Mouse (Mus musculus) adrenal gland, adult 2 months (tissue): ENCODE measurements around the gene Tacc2. TPM values are rescaled to one million over a fixed set of nuclear protein-coding genes. Genes with fewer than 3 reads are reported as not detected.
"Not testable (repeated sequence)": the region's sequence is repeated elsewhere in the genome, so short reads cannot be mapped to it uniquely, and the experiment has no call there.

ENCODE experiments used
- DNase-seq: peaks from one replicate; pipeline ENCODE4 v3.0.0; 2021
- polyA plus RNA-seq: library from polyadenylated mRNA; depleted of rRNA; stranded (reverse); fragments of >200 nt; gene quantifications from 2 replicates; pipeline ENCODE4 v1.2.3, GENCODE M21; 2012
- total RNA-seq, 2 experiments: library from RNA; stranded (reverse); gene quantifications; 2 replicates each; pipeline ENCODE4 v1.2.3; 2021

Gene Tacc2
- total and polyA plus RNA-seq, 3 experiments = 36.2 to 44.4 (median 43.0) TPM

DNA sequence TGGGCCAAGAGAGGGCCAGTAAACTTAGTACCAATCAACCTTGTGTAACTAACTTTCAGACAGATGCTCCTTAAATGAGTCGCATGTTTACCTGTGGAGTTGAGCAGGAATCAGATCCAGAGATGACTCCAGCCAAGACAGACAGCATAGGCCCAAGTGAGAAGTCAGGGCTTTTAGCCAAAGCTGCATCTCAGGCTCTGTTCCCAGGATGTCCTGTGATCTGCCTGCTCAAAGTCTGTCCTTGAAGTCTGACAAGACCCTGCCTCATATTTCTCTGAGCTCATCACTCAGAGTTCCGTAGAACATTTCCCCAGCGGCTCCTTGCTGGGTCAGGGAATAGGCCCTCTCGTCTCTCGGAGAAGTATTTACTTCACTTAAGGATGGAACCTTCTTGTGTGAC lies 73.4 kb downstream of the Tacc2 start:
- no peak for DNase-seq

DNA sequence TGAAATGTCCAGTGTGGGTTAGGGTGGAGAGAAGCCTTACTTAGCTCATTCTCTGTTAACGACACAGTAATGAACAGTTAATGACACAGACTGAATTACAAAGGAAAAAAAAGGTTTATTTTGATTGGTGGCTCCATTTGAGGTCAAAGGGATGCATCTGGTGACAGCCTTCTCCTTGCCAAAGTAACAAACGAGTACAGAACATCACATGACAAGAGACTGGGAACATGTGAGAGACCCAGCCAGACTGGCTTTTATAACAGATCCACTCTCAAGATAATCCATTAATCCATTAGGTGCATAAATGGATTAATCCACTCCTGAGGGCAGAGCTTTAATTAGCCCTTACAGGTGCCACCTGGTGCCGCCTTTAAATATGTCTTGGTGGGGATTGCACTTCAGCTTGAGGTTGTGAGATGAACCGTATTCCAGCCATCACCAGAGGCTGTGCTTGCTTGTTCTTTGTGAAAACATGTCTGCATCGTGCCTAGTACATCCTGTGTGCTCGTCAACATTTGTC lies 75.9 kb downstream of the Tacc2 start:
- no peak for DNase-seq

DNA sequence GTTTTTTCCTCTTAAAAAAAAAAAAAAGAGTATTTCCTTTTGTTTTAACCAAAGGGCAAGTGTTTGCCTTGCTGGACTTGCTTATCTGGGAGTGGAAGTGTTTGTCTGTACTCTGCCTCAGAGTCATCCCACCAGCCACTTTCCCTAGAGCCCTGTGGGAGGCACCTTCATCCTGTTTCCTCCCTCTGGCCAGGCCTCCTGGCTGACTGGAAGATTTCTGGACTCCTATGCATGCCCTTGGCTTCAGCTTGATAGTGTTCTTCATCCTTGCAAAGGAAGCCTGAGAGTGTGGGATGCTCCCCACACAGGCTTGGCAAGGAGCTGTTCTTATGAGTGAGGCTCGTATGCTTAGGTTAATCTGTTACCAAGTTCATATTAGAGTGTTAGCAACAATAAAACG lies 77.3 kb downstream of the Tacc2 start:
- no peak for DNase-seq

DNA sequence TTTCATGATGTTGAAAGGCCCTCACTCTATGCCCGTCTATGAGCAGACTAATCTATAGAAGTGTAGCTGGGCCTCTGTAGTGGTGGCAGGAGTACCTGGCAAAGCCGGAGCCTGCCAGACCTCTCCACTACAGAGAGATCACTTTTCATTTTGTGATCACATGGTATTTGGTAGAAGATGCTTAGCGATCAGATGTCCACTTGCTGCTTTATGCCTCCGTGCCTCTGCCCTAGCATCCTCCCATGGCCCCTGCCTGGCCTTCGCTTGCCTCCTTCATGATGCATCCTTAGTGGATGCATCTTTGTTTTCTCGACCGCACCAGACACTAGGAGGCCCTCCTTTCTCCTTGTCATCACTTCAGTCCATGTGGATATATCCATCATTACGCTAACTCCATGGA lies 79.7 kb downstream of the Tacc2 start:
- DNase-seq = no peak

DNA sequence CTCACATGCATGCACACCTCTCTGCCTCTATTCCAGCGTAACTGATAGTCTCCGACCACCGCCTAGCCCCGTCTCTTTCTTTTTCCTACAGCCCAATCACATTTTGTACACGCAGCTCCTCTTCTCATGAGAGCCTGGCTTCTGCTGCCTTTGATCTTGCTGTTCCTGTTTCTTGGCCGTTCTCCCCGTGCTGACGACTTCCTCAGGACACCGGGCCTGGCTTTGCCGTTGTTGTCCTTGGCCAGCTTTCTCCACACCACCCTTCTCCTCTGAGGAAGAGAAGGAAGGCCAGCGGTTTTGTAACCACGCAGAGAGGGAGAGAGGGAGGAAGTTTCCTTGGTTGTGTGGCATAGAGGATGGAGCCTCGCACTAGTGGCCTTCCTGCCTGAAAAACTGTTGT lies 80.5 kb downstream of the Tacc2 start:
- peak; percentile 89 for DNase-seq

DNA sequence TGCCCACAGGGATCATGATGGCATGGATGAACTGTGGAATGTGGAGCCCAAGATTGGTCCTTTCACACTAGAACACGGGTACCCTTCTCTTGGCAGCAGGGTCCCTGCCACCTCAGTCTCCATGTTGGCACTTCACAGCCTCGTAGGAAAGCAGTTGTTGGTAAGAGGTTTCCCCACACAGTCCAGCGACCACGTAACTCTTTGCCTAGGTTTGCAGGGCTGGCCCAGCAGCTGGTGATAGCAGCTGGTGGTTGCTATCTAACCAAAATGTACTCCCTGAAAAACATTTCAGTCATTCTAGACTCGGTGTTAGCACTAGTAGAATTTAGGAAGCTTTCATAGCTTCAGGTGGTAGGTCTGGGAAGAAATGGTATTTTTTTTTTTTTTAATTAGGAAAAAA lies 81.9 kb downstream of the Tacc2 start:
- no peak for DNase-seq

DNA sequence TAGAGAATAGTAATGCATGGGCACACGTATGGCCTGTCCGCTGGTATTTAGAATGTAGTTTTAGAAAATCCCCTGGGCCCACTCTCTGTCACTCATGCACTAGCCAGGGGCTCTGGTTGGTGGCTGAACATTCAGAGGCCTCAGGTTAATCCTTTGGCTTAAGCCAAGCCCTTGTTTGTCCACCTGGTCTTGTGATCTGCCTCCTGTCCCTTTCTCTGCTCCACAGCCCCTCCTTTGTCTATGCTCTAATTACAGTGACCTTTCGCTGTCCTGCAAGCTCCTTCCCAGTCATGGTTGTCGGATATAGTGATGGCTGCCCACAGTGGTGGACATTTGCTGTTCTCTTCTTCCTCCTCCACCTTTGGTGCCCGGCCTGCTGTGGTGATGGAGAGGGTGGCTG lies 85.0 kb downstream of the Tacc2 start:
- DNase-seq = no peak

DNA sequence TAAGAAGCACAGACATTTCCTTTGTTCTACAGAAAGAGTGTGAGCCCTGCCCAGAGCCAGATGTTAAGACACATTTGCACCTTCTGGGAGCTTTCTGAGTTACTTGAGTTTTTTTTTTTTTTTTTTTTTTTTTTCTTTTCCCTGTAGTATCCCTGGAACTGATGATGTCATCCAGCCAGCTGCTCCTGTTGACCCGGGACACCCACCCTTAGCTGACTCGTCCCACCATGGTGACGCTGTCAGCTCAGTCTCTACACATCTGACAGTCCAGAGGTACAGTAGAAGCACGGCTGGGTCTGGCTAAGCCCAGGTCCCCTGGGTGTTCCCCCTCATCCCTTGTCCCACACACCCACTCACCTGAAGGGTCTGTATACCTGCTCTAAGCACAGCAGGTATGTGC lies 85.6 kb downstream of the Tacc2 start:
- DNase-seq = no peak

DNA sequence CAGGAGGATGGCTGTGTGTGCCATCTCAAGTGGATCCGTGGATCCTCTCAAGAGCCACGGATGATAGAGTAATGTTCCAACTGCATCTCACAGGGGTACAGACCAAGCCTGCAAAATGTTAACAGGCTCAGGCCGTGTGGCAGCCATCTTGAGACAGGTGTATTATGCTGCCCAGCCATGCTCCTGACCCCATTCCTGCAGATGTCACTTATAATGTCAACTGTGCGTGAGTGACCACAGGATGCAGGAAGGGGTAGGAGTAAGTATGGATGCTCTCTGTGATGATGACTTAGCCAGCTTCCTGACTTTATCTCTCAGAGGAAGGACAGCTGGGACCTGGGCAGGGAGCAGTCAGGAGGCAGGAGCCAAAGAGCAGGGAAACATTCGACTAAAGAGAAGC lies 86.8 kb downstream of the Tacc2 start:
- DNase-seq = no peak

DNA sequence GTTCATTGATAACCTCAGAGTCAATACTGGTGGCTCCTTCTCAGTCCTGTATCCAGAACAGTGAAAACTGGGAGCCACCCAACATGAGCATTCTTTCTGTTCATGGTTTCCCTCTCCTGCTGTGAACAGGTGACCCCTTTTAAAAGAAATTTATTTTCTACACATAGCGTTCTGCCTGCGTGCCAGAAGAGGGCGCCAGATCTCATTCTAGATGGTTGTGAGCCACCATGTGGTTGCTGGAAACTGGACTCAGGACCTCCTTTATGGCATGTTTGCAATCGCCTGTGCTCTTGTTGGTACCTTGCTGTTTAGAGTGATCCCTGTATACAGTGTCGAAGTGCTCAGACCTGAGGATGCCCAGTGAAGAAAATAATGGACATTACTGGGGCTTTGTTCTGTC lies 87.4 kb downstream of the Tacc2 start:
- no peak for DNase-seq

DNA sequence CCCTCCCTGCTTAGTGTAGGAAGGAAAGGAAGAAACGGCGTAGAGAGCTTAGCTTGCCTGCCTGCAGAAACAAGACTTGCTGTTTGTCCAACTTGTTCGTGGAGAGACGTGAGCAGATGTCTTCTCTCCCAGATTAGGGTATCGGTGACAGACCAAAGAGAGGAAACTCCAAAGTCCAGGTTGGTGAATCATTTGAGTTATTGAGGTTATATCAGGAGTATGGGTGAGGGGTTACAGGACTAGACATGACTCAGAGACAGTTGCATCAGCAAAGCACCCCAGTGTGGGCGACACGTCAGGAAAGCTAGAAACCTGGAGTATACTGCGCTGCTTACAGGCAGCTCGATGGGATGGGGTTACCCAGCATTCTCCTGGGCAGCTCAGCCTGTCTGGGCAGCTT lies 88.1 kb downstream of the Tacc2 start:
- no peak for DNase-seq

DNA sequence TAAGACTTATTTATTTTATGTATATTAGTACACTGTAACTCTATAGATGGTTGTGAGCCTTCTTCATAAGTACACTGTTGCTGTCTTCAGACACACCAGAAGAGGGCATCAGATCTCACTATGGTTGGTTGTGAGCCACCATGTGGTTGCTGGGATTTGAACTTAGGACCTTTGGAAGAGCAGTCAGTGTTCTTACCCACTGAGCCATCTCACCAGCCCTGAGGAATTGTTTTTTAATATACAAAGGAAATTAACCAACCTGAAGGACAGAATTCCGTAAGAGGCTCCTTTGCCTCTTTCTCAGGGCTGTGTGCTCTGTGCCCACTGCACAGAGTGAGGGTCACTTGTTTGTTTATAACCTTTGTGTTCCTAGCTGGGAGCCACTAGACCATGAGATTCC lies 90.8 kb downstream of the Tacc2 start:
- not testable (repeated sequence) for DNase-seq

DNA sequence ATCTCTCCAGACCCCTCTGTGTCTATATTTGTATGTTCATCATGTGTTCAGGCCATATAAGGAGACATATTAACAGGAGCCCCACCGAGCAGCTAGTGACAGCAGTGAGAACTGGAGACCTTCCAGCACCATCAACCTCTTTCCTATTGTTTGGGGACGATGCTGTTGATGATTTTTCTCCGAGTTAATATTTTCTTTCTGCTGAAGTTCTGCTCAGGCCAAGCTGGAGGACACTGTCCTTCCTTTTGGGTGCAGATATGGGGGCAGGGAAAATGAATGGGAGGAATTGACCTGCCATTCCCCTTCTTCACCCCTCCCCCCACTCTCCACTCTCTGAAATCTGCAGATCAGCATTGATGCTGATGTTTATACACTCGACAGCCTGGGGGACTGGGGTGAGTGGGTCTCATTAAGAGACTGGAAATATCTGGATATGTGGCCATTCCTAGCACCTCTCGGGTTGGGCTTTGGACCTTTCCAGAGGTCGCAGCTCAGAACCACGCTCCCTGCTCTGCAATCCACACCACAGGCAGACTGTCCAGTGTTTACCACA lies 91.6 kb downstream of the Tacc2 start:
- no peak for DNase-seq

DNA sequence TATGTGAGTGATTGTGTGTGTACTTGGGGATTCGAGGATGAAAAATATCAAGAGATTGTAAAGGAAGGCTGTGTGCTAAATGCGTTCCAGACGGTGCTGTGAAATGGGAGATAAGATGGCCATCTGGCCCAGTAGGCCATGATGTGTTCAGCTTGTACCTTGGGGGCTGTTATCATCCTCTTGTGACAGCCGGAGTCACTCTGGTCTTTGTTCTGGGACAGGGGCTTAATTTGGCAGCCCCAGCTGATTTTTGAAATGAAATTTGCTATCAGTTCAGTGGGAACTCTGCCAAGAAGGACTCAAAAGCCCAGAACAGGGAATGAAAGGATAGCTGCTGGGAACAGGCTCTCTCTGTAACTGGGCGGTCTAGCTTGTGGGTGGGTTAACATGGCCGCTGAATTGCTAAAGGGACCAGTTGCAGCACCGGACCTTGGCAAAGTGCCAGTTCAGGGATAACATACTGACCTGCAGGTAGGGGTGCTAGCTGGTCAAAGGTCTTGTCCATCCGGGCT lies 92.2 kb downstream of the Tacc2 start:
- no peak for DNase-seq

DNA sequence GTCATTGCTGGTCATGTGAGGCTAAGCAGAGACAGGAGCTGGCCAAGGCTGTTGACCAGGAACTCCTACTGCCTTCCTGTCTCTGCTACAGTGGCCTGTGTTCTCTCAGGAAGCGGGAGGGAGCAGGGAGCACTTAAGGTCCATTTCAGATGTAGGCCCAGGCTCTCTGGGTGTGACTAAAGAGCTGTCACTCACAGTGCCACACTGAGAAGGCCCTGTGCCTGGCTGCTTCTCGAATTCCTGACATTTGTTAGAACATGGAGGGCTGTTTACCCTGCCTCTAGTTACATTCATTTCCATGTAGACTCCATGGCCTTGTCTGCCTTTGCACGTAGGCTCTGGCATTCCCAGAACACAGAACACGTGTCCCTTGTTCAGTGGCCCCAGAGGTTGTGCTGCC lies 93.1 kb downstream of the Tacc2 start:
- DNase-seq = no peak

DNA sequence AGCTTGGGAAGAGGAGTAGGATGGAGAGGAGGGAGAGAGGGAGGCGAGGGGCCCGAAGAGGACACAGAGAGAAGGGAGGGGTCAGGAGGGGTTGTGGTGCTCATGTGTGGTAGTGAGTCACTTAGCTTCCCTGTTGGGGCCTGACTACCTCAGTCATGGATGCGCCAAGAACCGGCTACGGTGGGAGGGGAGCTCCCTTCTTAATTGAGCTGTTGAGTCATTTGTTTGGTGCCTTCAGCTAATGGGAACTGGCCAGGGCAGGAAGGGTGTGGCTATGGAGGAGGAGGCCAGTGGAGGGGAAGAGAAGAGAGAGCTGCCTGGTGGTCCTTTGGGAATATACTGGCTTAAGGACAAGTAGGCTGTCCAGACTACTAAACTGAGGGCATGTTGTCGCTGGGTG lies 94.1 kb downstream of the Tacc2 start:
- peak; percentile 48 for DNase-seq

DNA sequence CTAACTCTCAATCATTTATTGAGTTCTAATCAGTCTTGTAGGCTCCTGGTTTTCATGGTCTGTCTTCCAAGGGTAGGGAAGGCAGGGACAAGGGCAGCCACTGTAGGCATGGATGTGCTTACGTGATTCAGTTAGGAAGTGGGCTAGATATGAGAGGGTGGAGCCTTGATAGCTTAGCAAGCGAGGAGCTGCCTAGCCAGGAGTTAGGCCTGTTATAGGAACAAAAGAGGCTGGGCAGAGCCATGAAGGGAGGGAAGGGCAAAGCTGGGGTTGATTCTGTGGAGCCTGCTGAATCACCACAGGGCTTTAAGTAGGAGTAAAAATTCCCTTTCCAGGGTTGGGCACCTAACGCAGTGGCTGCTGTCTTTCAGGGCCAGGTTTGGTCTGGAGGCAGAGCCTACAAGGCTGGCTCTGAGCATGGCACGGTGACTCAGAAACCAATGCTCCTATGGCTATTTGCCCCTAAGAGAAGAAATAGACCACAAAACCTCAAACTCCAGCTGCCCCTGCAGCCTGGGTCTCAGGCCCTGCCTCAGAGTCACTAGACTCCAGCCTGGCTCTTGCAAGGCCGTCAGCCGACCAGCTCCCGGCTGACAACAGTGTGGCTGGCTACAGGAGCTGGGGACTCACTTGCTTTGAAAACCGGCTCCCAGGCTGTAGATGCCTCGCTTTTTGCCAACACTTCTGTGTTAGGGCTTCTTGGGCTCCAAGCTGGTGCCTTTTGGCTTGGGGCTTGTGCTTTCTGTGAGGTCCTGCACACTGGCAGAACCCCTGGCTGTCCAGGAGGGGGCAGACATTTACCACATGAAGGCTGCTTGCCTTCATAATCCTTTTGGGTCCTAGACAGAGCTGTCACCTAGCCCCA lies 96.2 kb downstream of the Tacc2 start:
- DNase-seq = peak; percentile 68

DNA sequence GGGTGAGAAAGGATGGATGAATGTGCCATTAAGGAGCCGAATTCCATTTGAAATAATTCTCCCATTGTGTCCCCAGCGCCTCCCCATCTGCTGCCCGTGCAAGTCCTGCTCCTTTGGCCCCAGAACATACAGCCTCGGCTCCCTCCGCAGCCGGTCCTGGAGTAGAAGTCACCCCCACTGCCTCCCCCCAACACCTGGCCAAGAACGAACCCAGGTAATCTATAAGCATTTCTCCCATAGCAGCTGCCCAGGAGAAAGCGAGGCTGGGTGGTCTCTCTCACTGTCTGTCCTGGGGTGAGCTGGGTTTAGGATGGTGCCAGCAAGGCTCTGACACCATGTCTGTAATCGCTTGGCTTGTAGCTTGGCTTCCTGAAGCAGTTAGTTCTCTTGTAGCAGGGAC lies 97.3 kb downstream of the Tacc2 start:
- no peak for DNase-seq

DNA sequence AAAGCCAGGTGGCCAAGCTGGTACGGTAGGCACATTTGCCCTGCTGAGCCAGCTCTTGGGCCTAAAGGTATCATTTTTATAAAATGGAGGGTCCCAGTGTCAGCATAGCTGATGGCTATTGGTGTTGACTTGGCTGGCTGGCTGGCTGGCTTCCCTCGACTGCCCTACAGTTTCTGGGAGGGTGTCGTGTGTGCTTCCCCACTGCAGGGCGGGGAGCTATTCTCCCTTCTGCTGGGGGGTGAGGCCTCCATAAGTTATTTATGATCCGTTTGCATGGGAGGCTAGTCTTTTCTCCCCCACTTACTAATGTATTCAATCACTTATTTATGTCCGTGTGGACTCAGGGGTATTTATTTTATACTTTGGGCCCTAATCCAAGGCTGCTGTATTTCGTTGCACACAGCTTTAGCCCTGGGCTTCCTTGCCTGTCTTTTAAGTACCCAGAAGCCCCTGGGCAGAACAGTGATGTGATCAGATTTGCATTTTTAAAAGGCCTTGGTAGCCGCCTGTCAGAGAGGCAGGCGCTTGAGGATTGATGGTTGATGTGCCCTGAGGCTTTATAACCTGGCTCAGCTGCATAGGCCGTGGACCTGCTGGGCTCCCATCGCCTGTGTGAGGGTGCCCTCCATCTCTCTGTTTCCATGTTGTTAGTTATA lies 99.8 kb downstream of the Tacc2 start:
- no peak for DNase-seq

DNA sequence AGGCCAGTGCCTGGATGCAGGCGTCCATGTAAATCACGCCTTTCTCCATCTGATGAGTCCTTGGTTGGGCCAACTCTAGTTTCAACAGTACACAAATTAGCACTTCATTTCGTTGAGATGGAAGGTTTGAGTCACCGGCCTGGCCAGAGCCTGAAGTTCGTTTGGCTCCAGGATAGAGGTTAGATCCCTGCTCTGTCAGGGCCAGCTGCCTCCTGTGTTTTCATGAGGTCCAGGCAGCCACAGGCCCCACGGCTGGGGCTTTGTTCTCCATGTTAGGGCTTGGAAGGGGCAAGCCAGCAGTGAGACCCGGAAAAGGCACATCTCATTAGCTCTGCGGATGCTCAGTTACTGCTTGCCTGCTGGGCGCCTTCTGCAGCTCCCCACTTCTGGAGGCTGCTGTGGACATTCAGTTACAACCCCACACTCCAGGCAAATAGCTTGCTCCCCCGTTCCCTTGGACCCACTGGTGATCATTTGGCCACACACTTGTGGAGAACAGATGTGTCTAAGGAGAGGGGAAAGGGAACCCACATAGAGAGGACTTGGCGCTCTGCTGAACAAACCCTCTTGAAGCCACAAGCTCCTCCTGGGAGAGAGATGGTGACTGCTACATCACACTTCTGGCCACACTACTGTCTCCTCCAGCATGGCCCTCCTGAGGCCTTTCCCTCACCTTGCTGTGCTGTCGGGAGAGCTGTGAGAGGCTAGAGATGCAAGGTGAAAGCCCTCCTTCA lies 100.5 kb downstream of the Tacc2 start:
- DNase-seq = no peak

DNA sequence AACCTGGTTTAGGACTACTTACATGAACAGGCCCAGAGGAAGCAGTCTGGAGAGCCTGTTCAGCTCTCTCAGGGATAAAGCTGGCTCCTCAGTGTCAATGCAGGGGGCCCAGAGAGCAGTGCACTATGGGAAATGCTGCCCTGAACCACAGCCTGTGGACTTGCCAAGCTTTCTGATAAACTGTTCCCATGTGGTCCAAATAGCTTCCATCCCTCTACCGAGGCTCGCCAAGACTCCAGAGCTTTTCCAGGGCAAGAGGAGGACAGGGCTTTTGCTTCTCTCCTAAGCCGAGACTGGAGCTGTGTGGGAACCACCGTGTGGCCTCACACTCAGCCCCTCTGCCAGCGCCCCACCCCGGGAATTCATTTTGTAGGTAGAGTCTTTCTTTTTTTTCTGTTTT lies 101.2 kb downstream of the Tacc2 start:
- DNase-seq = no peak

DNA sequence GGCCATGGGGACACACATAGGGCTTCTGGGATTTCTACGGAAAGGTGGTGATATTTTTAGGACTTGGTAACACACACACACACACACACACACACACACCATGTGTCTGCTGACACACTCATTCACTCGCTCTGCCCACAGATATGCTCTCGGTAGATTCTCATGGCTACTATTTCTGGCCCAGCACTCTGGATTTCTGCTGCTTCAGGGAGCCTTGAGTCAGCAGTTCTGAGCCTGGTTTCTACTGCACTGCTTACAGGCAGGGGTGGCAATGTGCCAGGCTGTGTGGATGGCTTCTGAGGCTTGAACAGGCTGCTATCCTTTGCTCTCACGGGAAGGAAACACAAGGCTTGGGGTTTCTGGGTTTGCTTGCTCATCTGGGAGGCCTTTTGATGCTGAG lies 104.6 kb downstream of the Tacc2 start:
- DNase-seq = peak; percentile 55
